Mouse (Mus musculus) embryonic stem cell, embryonic (primary cell): ENCODE measurements at regions not wholly inside any gene's neighbourhood (a gene's known extent, or its start where the extent isn't known, plus 50 kb on each side); places are given as distances from the start of the nearest gene placed in this dataset.

ENCODE experiments used
- CTCF ChIA-PET, 4 experiments: fragments of 300-600 bp in 2 of 4; fragments of 350-600 bp in 2 of 4; sonication (Branson Sonifier 250); formaldehyde crosslinking; loops; one replicate each; lab custom pipeline; 2022; ENCODE audit warnings: inconsistent platforms in 2 of 4; lab: Charles Lee
- POLR2A ChIA-PET, 4 experiments: fragments of 300-600 bp in 2 of 4; fragments of 350-600 bp in 2 of 4; sonication (Branson Sonifier 250); formaldehyde crosslinking; loops; one replicate each; lab custom pipeline; 2022; ENCODE audit warnings: antibody characterized with exemption in 4 of 4, inconsistent platforms in 1 of 4; lab: Charles Lee

DNA sequence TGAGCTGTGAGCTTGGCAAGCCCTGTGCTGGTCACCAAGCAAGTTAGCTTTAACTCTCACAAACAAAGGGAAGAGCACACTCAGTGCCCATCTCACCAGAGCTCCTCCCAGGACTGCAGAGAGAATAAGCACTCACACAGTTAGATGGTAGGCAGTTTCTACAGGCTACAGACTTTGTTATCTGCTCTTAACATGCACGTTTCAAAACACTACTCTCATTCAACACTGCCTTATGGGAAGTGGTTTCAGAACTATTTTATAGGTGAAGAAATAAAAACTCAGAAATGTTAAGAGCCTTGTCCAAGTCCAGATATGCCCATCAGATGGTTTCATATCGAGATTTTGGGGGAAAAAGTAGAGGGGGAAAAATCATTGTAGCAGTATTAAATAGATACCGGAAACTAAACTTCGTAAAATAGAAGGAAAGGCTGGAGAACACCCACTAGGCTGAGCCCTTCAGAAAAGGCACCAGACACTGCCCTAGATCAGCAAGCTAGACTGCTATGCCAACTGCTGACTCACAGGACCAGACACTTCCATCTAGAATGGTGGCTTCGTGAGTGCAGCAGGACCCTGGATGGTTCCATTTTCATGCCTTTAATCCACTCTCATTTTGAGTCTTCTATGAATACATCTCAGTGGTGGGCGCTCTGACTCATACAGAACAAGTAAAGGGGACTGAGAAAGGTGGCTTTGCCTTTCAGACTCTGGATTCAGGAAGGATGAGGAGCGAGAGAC is 51.3 kb upstream of the Serbp1 start:
- CTCF ChIA-PET = interaction anchor here in 2 of 4 experiments (0.6 to 1.0 kb wide), 2 partner anchors 16 to 17 kb away, joined by 4 read pairs; no protein-coding TSS in a partner anchor
- POLR2A ChIA-PET = interaction anchor here in 3 of 4 experiments (0.6 to 3.2 kb wide), 7 partner anchors 14 to 339 kb away, joined by 3 to 12 read pairs (median 3); no protein-coding TSS in a partner anchor

DNA sequence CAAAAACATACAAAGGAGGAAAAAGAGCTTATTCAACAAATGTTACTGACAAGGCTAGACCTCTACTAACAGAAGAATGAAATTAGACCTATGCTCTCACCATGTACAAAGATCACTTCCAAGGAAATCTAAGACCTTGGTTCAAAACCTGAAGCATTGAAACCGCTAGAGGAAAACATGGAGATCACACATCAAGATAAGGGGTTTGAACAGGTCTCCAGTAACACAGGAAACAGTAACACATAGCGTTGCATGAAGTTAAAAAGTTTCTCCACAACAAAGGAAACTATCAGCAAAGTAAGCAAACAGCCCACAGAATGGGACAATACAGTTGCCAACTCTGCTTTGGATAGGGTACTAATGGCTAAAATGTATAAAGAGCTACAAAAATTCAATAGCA is 53.3 kb upstream of the Serbp1 start:
- ChIA-PET POLR2A (interaction anchor here (0.6 to 7.3 kb wide), 24 partner anchors 9 to 145 kb away, joined by 3 to 69 read pairs (median 6); partner anchors contain the start of gene Serbp1 (in 1 of the 4)), CTCF (interaction anchor here in 3 of 4 experiments (0.6 to 1.5 kb wide), 6 partner anchors 13 to 132 kb away, joined by 3 to 6 read pairs (median 4); no protein-coding TSS in a partner anchor)

DNA sequence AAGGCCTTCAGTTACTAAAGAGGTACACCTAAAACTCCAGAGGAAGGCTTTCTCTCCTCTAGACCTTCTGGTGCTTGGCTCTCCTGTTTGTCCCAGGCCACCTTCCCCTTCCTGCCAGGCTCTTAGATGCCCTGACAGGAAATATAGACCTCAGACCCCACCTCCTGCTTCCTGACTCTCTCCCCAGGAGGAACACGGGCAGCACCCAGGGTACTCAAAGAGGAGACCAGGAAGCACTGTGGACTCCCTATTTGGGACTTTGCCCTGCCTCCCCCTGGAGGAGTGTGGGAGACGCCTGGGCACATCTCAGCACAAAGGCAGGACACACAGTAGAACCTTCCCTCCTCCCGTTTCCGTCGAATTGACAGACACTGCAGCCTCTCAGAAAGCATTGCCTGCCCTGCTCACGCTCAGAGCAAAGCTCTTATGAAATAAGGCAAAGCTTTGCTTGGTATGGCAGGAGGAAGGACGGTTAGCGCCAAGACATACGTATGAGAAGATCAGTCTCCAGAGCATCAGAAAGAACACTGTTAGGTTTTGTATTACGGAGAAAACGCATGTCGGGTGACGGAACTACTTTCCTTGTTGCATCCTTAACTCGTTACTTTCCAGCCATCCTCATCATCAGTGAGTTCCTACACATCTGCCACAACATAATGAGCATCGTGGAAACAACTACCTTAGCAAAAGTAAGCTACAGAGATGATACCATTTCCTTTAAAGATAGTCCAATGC is 54.3 kb upstream of the Serbp1 start:
- CTCF ChIA-PET = interaction anchor here in 3 of 4 experiments (0.6 to 3.2 kb wide), 7 partner anchors 13 to 135 kb away, joined by 3 to 12 read pairs (median 5); no protein-coding TSS in a partner anchor
- POLR2A ChIA-PET = interaction anchor here (0.6 to 7.3 kb wide), 32 partner anchors 8 to 348 kb away, joined by 3 to 69 read pairs (median 6); partner anchors contain the start of gene Serbp1 (in 1 of the 4)

DNA sequence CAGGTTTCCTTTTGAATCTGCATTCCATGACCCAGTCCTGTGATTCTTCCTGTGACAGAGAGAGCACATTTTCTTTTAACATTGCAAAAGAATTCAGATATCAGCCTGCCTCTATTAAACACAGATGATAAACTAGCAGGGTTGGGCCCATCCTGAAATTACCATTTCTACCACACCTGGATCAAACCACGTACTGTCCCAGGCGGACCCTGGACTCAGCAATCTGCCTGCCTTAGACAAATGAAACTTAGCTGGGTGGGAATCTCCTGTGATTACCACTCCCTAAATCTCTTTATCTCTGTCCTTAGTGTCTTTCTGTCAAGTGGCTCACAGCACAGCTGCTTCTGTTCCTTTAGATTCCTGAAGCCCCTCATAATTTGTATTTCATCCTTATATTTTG is 55.5 kb upstream of the Serbp1 start:
- ChIA-PET POLR2A (interaction anchor here in 3 of 4 experiments (0.6 to 7.3 kb wide), 25 partner anchors 11 to 352 kb away, joined by 3 to 69 read pairs (median 7); partner anchors contain the start of genes Gadd45a (in 1 of the 3) and Serbp1 (in 1 of the 3)), CTCF (interaction anchor here in 3 of 4 experiments (0.5 to 3.2 kb wide), 5 partner anchors 12 to 148 kb away, joined by 3 to 14 read pairs (median 12); no protein-coding TSS in a partner anchor)

DNA sequence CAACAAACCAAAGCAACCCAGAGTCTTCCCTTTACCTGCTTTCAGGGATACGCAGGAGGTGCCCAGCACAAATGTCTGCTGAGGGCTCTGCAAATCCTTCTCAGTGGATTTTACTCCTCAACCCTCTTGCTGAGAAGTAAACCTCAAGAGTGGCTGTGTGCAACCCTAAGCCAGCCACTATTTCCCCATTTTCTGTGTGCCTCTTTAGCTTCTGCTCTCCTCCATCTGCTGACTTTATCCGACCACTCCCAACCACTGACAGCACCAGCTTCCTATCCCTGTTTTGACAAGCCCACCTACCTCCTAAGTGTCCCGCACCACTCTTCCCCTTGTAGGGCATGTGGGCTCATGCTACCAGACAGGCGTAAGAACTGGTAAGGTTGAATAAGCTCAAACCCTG is 56.5 kb upstream of the Serbp1 start:
- POLR2A ChIA-PET = interaction anchor here (0.6 to 7.3 kb wide), 35 partner anchors 8 to 353 kb away, joined by 3 to 69 read pairs (median 5); partner anchors contain the start of genes Gadd45a (in 1 of the 4), Gng12 (in 1 of the 4) and Serbp1 (in 1 of the 4)
- CTCF ChIA-PET = interaction anchor here (0.6 to 3.2 kb wide), 7 partner anchors 11 to 151 kb away, joined by 3 to 14 read pairs (median 7); no protein-coding TSS in a partner anchor

DNA sequence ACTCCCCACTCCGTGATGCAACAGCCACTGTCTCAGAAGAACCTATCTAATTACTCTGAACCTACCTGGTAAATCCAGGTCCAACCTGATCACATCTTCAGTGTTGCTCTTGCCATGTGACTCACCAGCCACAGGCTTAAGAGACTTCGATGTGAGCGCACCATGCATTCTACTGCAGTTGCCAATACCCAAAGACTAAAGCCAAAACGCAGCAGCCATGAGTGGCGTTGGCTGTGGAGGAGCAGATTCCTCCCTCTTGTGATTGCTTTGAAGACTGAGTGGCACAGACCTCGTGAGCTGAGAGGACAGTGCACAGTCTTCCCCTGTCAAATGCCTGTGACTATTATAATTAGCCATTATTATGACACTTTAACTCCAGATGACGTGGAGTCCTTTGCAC is 58.6 kb upstream of the Serbp1 start:
- ChIA-PET POLR2A (interaction anchor here in 3 of 4 experiments (1.0 to 7.3 kb wide), 10 partner anchors 10 to 138 kb away, joined by 3 to 69 read pairs (median 6); partner anchors contain the start of gene Serbp1 (in 1 of the 3)), CTCF (interaction anchor here in 3 of 4 experiments (0.6 to 2.2 kb wide), 3 partner anchors 9 to 141 kb away, joined by 4 to 14 read pairs (median 8); no protein-coding TSS in a partner anchor)

DNA sequence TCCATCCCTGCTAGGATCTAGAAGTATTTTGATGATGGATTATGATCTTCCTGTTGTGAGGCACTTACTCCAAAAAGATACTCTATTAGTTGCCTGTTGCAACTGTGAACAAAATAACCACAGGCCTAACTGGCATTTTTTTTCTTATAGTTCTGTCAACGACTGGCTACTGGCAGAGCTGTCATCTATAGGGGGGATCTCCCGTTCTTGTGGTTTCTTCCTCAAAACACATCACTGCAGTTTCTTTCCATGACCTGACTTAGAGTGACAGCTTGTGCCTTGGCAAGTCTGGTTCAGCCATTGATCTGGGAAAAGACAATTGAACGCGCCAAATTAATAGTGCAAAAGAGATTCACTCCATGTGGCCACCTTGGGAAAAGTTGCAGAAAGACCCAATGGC is 59.4 kb upstream of the Serbp1 start:
- POLR2A ChIA-PET = interaction anchor here in 2 of 4 experiments (1.0 to 7.3 kb wide), 7 partner anchors 9 to 125 kb away, joined by 3 to 69 read pairs (median 8); no protein-coding TSS in a partner anchor
- CTCF ChIA-PET = interaction anchor here in 2 of 4 experiments (1.1 to 2.2 kb wide), 2 partner anchors 8 kb away, joined by 4 to 14 read pairs; no protein-coding TSS in a partner anchor

DNA sequence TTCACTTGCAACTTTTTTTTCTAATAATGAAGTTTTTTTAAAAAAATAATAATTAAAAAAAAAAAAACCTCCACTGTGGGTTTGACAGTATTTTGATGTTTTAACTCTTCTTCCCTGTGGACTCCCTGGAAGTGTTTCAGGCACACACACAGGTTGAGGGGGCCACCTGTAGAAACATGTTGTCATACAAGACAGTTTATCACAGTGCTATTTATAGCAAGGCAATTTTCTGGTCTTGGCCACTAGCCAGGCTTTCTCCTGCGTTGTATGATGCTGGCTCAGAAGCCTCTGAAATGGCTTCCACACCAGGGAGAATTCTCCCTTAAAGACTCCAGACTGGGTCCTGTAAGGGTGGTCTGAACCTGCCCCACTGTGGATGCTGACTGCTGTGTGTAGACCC is 59.9 kb upstream of the Serbp1 start:
- POLR2A ChIA-PET = interaction anchor here in 3 of 4 experiments (0.6 to 6.4 kb wide), 5 partner anchors 8 to 296 kb away, joined by 3 to 69 read pairs (median 3); no protein-coding TSS in a partner anchor
- CTCF ChIA-PET = interaction anchor here in 2 of 4 experiments (1.1 to 2.2 kb wide), 2 partner anchors 8 kb away, joined by 4 to 14 read pairs; no protein-coding TSS in a partner anchor

DNA sequence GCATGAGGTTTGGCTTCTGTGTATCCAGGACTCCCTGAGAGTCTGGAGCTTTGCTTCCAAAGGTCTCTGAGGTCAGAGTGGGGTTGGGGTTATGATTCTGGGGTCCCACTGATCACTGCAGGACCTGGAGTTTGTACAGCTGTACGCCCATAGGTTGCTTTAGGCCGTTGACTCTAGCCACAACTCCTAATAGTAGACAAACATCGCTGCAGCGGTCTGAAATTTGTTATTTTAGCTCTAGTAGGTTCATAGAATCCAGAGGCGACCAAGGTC is 67.4 kb upstream of the Serbp1 start:
- CTCF ChIA-PET = interaction anchor here (0.5 to 4.0 kb wide), 66 partner anchors 8 to 1030 kb away, joined by 3 to 78 read pairs (median 4); partner anchors contain the start of genes Gadd45a (in 2 of the 4), Serbp1 (in 1 of the 4) and Tacstd2 (in 1 of the 4)
- POLR2A ChIA-PET = interaction anchor here (0.7 to 5.2 kb wide), 41 partner anchors 9 to 208 kb away, joined by 3 to 69 read pairs (median 6); partner anchors contain the start of gene Gadd45a (in 3 of the 4)

DNA sequence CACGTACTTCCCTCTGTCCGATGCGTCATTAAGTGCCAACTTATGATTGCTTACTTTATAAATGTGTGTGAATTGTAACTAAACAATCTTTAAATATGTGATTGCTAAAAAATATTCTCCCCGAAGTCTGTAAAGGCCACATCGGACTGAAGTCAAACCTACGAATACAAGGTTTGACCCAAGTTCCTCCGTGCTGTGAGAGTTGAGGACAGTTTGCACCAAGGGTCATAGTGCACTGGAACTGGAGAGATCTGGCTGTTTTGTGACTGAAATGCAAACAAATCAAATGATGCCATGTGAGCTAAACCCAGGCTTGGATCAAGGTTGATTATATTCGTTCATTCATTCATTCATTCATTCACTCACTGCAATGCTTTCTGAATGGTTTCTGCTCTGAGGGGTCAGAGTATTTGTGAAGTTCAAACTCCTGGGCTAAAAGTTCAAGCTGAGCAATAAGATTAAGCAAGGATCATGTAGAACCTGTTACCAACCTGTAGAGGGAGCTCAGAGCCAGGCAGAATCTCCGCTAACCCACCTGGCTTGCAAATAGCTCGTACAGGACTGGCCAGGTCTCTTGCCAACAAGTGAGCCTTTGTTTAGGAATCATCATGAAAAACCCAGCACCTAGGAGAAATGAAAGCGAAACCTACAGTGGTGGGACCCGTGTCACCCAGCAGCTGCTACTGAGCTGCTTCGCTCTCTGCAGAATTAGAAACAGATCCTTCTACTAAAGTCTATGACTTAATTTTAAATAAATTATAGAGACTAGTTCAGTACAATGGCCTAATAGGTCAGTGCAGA is 67.9 kb upstream of the Serbp1 start:
- ChIA-PET CTCF (interaction anchor here (0.5 to 4.0 kb wide), 70 partner anchors 9 to 1030 kb away, joined by 3 to 78 read pairs (median 4); partner anchors contain the start of genes Gadd45a (in 2 of the 4), Serbp1 (in 1 of the 4) and Tacstd2 (in 1 of the 4)), POLR2A (interaction anchor here (0.7 to 5.2 kb wide), 52 partner anchors 9 to 274 kb away, joined by 3 to 69 read pairs (median 5); partner anchors contain the start of genes Gadd45a (in 3 of the 4), Gng12 (in 1 of the 4) and Serbp1 (in 1 of the 4))

DNA sequence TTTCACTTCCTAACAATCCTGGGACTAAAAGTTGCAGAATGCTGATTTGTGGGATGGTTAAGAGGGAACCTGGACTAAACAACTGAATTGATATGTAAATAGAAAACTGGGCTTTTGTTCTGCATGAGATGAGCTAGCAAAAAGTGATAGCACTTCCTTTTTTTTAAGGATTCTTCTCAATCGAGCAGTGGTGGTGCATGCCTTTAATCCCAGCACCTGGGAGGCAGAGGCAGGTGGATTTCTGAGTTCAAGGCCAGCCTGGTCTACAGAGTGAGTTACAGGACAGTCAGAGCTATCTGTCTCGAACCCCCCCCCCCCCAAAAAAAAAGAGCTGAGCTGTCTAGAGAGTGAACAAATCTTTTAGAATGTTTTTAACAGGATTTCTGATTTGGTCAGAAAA is 69.2 kb upstream of the Serbp1 start:
- POLR2A ChIA-PET = interaction anchor here (0.6 to 5.2 kb wide), 57 partner anchors 9 to 633 kb away, joined by 3 to 69 read pairs (median 4); partner anchors contain the start of genes Gadd45a (in 2 of the 4), Serbp1 (in 2 of the 4) and Gng12 (in 1 of the 4)
- CTCF ChIA-PET = interaction anchor here (0.5 to 4.0 kb wide), 22 partner anchors 8 to 1217 kb away, joined by 3 to 78 read pairs (median 4); no protein-coding TSS in a partner anchor

DNA sequence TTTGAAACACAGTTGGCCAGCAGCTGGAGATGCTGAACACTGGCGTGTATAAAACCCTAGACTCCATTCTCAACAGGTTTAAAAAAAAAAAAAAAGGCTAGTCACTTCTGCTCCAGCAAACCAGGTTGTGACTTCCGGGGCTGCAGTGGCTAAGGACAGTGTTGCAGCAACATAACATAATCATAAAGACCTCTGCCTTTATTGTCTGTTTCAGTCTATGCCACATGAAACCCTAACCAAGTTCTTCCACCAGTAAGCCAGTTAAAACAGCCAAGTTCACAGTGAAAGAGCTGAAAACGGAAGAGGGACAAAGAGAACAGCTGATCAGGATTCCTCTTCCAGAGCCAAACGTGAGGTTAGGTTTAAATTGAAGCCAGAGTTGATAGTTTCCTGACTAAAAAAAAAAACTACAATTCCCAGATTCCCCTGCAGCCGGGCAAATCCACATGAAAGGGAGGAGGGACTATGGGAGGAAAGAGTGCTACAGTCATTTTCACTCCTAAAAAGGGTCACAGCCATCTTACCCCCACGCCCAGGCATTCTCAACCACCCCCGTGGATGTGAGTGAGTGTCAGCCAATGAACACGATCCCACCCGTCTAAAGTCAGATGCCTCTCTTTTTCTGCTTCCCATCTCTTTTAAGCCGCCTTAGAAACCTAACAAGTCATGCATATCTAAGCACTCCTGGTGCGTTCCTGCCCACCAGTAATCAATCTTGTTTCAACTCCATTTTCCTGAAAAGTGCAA is 69.8 kb upstream of the Serbp1 start:
- POLR2A ChIA-PET = interaction anchor here (0.6 to 5.2 kb wide), 54 partner anchors 8 to 624 kb away, joined by 3 to 69 read pairs (median 5); partner anchors contain the start of genes Gadd45a (in 2 of the 4), Serbp1 (in 2 of the 4) and Gng12 (in 1 of the 4)
- CTCF ChIA-PET = interaction anchor here (0.6 to 4.0 kb wide), 15 partner anchors 9 to 492 kb away, joined by 3 to 78 read pairs (median 4); no protein-coding TSS in a partner anchor

DNA sequence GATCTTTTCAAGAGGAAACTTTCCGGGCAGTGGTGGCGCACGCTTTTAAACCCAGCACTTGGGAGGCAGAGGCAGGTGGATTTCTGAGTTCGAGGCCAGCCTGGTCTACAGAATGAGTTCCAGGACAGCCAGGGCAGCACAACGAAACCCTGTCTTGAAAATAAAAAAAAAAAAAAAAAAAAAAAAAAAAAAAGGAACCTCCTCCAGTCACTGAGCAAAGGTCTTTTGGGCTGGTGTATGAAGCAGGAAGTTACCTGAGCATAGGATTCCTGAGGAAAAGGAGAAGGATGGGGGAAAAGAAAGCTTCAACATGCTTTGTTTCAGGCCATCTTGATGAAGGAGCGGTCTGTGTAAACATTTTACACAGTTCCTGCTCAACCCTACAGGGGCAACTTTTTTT is 72.9 kb upstream of the Serbp1 start:
- CTCF ChIA-PET = no interaction called here
- POLR2A ChIA-PET = interaction anchor here in 1 of 4 experiments (0.7 to 1.0 kb wide), 3 partner anchors 10 to 255 kb away, joined by 3 to 6 read pairs (median 4); no protein-coding TSS in a partner anchor

DNA sequence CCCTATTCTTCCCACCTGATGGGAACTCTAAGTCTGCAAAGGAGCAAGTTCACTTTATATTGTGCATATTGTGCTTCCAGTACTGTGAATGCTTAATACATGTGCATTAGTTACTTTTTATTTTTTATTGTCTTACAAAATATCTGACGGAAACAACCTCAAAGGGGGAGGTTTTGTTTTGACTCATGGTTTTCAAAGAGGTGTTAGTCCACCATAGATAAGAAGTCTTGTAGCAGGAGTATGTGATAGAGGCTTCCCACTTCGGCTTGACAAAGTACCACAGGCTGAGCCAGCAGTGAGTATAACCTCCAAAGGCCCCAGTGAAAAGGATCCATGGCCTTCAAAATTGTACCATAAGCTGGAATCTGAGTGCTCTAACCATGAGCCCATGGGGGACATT is 74.0 kb upstream of the Serbp1 start:
- POLR2A ChIA-PET = interaction anchor here in 1 of 4 experiments (1.0 kb wide), 1 partner anchor 9 kb away, joined by 4 read pairs; no protein-coding TSS in a partner anchor

DNA sequence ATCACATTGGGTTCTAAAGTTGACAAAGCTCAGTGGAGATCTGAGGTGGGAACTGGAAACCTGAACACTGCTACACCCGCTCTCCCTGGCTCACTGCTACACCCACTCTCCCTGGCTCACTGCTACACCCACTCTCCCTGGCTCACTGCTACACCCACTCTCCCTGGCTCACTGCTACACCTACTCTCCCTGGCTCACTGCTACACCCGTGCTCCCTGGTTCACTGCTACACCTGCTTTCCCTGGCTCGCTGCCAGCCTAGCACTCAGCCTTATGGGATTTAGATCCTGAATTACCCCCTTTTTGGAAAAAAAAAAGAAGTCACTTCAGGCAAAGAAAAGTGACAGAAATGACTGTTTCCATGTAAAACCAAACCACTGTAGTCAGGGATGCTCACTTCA is 75.2 kb upstream of the Serbp1 start:
- POLR2A ChIA-PET = interaction anchor here in 1 of 4 experiments (0.9 kb wide), 1 partner anchor 266 kb away, joined by 3 read pairs; no protein-coding TSS in a partner anchor
- CTCF ChIA-PET = no interaction called here

More for the DNA sequence above, 74.0 kb upstream of the Serbp1 start:
- CTCF ChIA-PET = no interaction called here
